Mouse (Mus musculus) kidney, embryonic 16.5 days (tissue): ENCODE data around the gene Brd3. TPM values are rescaled to one million over a fixed set of nuclear protein-coding genes. Genes with fewer than 3 reads are reported as not detected.

Source experiments
- ATAC-seq: fragments of 200-750 bp; cut with Nextera tagmentation; 2 replicates; pipeline ENCODE4 v1.8.0; 2017; ENCODE audit warnings: moderate TSS enrichment; ENCODE audit not compliant: low FRiP score, low TSS enrichment
- H3K27ac ChIP-seq: fragments of 300-500 bp; sonication (generic); 2 replicates; pipeline ENCODE4 v1.5.1; 2014; ENCODE audit warnings: low read length
- H3K27me3 ChIP-seq: fragments of 300-500 bp; sonication (generic); 2 replicates; pipeline ENCODE4 v1.6.1; 2014; ENCODE audit warnings: low read length, control low read depth, mixed read lengths; ENCODE audit not compliant: insufficient read depth
- H3K36me3 ChIP-seq: fragments of 300-500 bp; sonication (generic); 2 replicates; pipeline ENCODE4 v1.6.1; 2014; ENCODE audit warnings: low read length, control low read depth, mixed read lengths; ENCODE audit not compliant: insufficient read depth
- H3K4me1 ChIP-seq: fragments of 300-500 bp; sonication (generic); 2 replicates; pipeline ENCODE4 v1.6.1; 2014; ENCODE audit warnings: low read length, control low read depth, mixed read lengths; ENCODE audit not compliant: insufficient read depth
- H3K4me2 ChIP-seq: fragments of 300-500 bp; sonication (generic); replicated peaks from 2 replicates; pipeline ENCODE4 v1.6.1; 2014; ENCODE audit warnings: low read depth, low read length
- H3K4me3 ChIP-seq: fragments of 300-500 bp; sonication (generic); 2 replicates; pipeline ENCODE4 v1.5.1; 2014; ENCODE audit warnings: mild to moderate bottlenecking, low read length
- H3K9ac ChIP-seq: fragments of 300-500 bp; sonication (generic); replicated peaks from 2 replicates; pipeline ENCODE4 v1.6.1; 2014; ENCODE audit warnings: low read length
- H3K9me3 ChIP-seq: fragments of 300-500 bp; sonication (generic); 2 replicates; pipeline ENCODE4 v1.6.1; 2016; ENCODE audit warnings: low read length, control low read depth
- WGBS: fragments of 180-500 bp; shearing (Covaris S2); extraction: QIAGEN DNeasy Blood & Tissue Kit; methylation state at CpG from one replicate; pipeline ENCODE4 v1.1.7; 2014; 5-methylcytosine and 5-hydroxymethylcytosine counted together
- microRNA-seq: library from miRNA; unstranded; fragments of <30 nt; microRNA quantifications from one replicate; pipeline ENCODE4, GENCODE M21; 2016
- polyA plus RNA-seq: library from polyadenylated mRNA; unstranded; fragments of >200 nt; fragmentation: Nextera tagmentation; extraction: Ambion mirVana; gene quantifications from 2 replicates; pipeline ENCODE4 v1.2.1, GENCODE M21; 2015

Gene Brd3
- polyA plus RNA-seq, 1 experiment from 2014 or later = 103 TPM

GRCm38 (mm10) chr2:27406928-27407327, 100.5 kb downstream of the Brd3 start:
- Histone ChIP-seq H3K9me3 (no peaks in the 10 kb centered on the region), H3K36me3 (no peaks in the 10 kb centered on the region), H3K4me1 (peaks cover 50% of the 10 kb centered on the region), H3K27ac (no peak overlapping the region), H3K4me2 (no peak overlapping the region), H3K4me3 (no peak overlapping the region), H3K9ac (no peak overlapping the region), H3K27me3 (no peaks in the 10 kb centered on the region)
- WGBS = 62% methylated on average over 5 of the region's 5 CpGs
- ATAC-seq = no peak

- WGBS = 47% methylated on average over 5 of the region's 5 CpGs
- H3K9ac ChIP-seq = peak overlapping the region; percentile 41
- H3K4me3 ChIP-seq = no peak overlapping the region
- H3K9me3 ChIP-seq = no peaks in the 10 kb centered on the region
- H3K27ac ChIP-seq = peak overlapping the region; percentile 15; the same call in 1 of the 2 replicates
- H3K27me3 ChIP-seq = no peaks in the 10 kb centered on the region
- no peaks in the 10 kb centered on the region for H3K36me3 ChIP-seq
- ATAC-seq = no peak
- H3K4me2 ChIP-seq = no peak overlapping the region
- peaks cover 35% of the 10 kb centered on the region for H3K4me1 ChIP-seq
Measured at GRCm38 (mm10) chr2:27405094-27405884, 102.2 kb downstream of the Brd3 start.

- WGBS = 51% methylated on average over 6 of the region's 6 CpGs
- H3K9me3 ChIP-seq = peaks cover 1% of the 10 kb centered on the region; the same call in 1 of the 2 replicates
- no peak overlapping the region for H3K4me3 ChIP-seq
- H3K4me1 ChIP-seq = peaks cover 35% of the 10 kb centered on the region
- H3K27ac ChIP-seq = peak overlapping the region; percentile 15; the same call in 1 of the 2 replicates
- no peak overlapping the region for H3K4me2 ChIP-seq
- H3K36me3 ChIP-seq = peaks cover 4% of the 10 kb centered on the region; the same call in 1 of the 2 replicates
- no peak overlapping the region for H3K9ac ChIP-seq
- H3K27me3 ChIP-seq = no peaks in the 10 kb centered on the region
- no peak for ATAC-seq
Measured at GRCm38 (mm10) chr2:27404375-27405093, 102.9 kb downstream of the Brd3 start.

- no peaks in the 10 kb centered on the region for H3K27me3 ChIP-seq
- no peak overlapping the region for H3K9ac ChIP-seq
- WGBS = 85% methylated on average over 2 of the region's 2 CpGs
- H3K4me3 ChIP-seq = no peak overlapping the region
- H3K4me1 ChIP-seq = peaks cover 25% of the 10 kb centered on the region
- peaks cover 10% of the 10 kb centered on the region for H3K9me3 ChIP-seq
- H3K36me3 ChIP-seq = peaks cover 9% of the 10 kb centered on the region; the same call in 1 of the 2 replicates
- no peak for ATAC-seq
- H3K4me2 ChIP-seq = no peak overlapping the region
- H3K27ac ChIP-seq = no peak overlapping the region
Measured at GRCm38 (mm10) chr2:27401544-27401943, 105.9 kb downstream of the Brd3 start.

GRCm38 (mm10) chr2:27400083-27400482, 107.4 kb downstream of the Brd3 start:
- peaks cover 10% of the 10 kb centered on the region for H3K9me3 ChIP-seq
- H3K4me3 ChIP-seq = no peak overlapping the region
- no peak for ATAC-seq
- H3K27ac ChIP-seq = no peak overlapping the region
- peaks cover 9% of the 10 kb centered on the region; the same call in 1 of the 2 replicates for H3K36me3 ChIP-seq
- peaks cover 17% of the 10 kb centered on the region for H3K4me1 ChIP-seq
- no peaks in the 10 kb centered on the region for H3K27me3 ChIP-seq
- H3K9ac ChIP-seq = no peak overlapping the region
- 100% methylated on average over 2 of the region's 2 CpGs for WGBS
- H3K4me2 ChIP-seq = no peak overlapping the region

- no peak overlapping the region for H3K4me3 ChIP-seq
- H3K27me3 ChIP-seq = no peaks in the 10 kb centered on the region
- ATAC-seq = no peak
- no peak overlapping the region for H3K4me2 ChIP-seq
- H3K9ac ChIP-seq = no peak overlapping the region
- H3K9me3 ChIP-seq = peaks cover 10% of the 10 kb centered on the region
- peaks cover 9% of the 10 kb centered on the region; the same call in 1 of the 2 replicates for H3K36me3 ChIP-seq
- peaks cover 13% of the 10 kb centered on the region for H3K4me1 ChIP-seq
- 66% methylated on average over 17 of the region's 17 CpGs for WGBS
- no peak overlapping the region for H3K27ac ChIP-seq
Measured at GRCm38 (mm10) chr2:27396656-27397440, 110.6 kb downstream of the Brd3 start.

Small RNA genes within 50 kb of the gene (microRNA-seq; reads per million reads assigned to microRNA genes)
- gene Gm24049 (not detected), gene Mir7578 (not detected)

Other genes with a start within 250 kb of the Brd3 start
- 7.1 TPM in 2 replicates for gene Vav2, start 80.6 kb downstream of the Brd3 start, polyA plus RNA-seq
- 13.1 and 13.7 TPM in 2 replicates for gene Brd3os, start 65.3 kb downstream of the Brd3 start, polyA plus RNA-seq
- 67.3 and 70.5 TPM in 2 replicates for gene Wdr5, start 7.5 kb upstream of the Brd3 start, polyA plus RNA-seq
- gene Rxra, start 168.8 kb upstream of the Brd3 start, polyA plus RNA-seq = 11.0 and 11.6 TPM in 2 replicates